Mouse (Mus musculus) heart, postnatal 0 days (tissue): ENCODE measurements around the gene Apopt1. TPM values are rescaled to one million over a fixed set of nuclear protein-coding genes. Genes with fewer than 3 reads are reported as not detected.

ENCODE experiments used
- ATAC-seq: fragments of 200-750 bp; cut with Nextera tagmentation; 2 replicates; pipeline ENCODE4 v1.8.0; 2017; ENCODE audit warnings: low read depth, moderate number of reproducible peaks, moderate library complexity; ENCODE audit not compliant: insufficient read depth
- DNase-seq: peaks from one replicate; pipeline ENCODE4 v3.0.0-alpha.2; 2016; ENCODE audit warnings: low spot score
- H3K27ac ChIP-seq: fragments of 300-500 bp; sonication (generic); 2 replicates; pipeline ENCODE4 v1.5.1; 2014; ENCODE audit warnings: low read depth, mild to moderate bottlenecking
- H3K27me3 ChIP-seq: fragments of 300-500 bp; sonication (generic); 2 replicates; pipeline ENCODE4 v1.6.1; 2014; ENCODE audit warnings: low read length, mixed read lengths; ENCODE audit not compliant: control insufficient read depth, insufficient read depth
- H3K36me3 ChIP-seq: fragments of 300-500 bp; sonication (generic); replicated peaks from 2 replicates; pipeline ENCODE4 v1.6.1; 2014; ENCODE audit warnings: low read length, mixed read lengths; ENCODE audit not compliant: control insufficient read depth, insufficient read depth
- H3K4me1 ChIP-seq: fragments of 300-500 bp; sonication (generic); 2 replicates; pipeline ENCODE4 v1.6.1; 2014; ENCODE audit warnings: antibody characterized with exemption; ENCODE audit not compliant: control insufficient read depth, insufficient read depth
- H3K4me2 ChIP-seq: fragments of 300-500 bp; sonication (generic); 2 replicates; pipeline ENCODE4 v1.6.1; 2014; ENCODE audit warnings: low read depth, mild to moderate bottlenecking, low read length, moderate library complexity
- H3K4me3 ChIP-seq: fragments of 300-500 bp; sonication (generic); 2 replicates; pipeline ENCODE4 v1.5.1; 2014; ENCODE audit warnings: low read depth, low read length
- H3K9ac ChIP-seq: fragments of 300-500 bp; sonication (generic); replicated peaks from 2 replicates; pipeline ENCODE4 v1.6.1; 2014; ENCODE audit warnings: low read depth, low read length, mixed read lengths
- H3K9me3 ChIP-seq: fragments of 300-500 bp; sonication (generic); replicated peaks from 2 replicates; pipeline ENCODE4 v1.6.1; 2016; ENCODE audit warnings: low read length; ENCODE audit not compliant: control insufficient read depth
- CTCF ChIP-seq: IDR thresholded peaks from 2 replicates; pipeline ENCODE4 v1.5.1; 2016; ENCODE audit warnings: antibody characterized with exemption, control low read depth, low read depth
- EP300 ChIP-seq: IDR thresholded peaks from 2 replicates; pipeline ENCODE4 v1.6.1; 2016; ENCODE audit warnings: antibody characterized with exemption, low read depth
- WGBS: fragments of 180-500 bp; shearing (Covaris S2); extraction: QIAGEN DNeasy Blood & Tissue Kit; methylation state at CpG from one replicate; pipeline ENCODE4 v1.1.7; 2014; 5-methylcytosine and 5-hydroxymethylcytosine counted together
- polyA plus RNA-seq: library from polyadenylated mRNA; unstranded; fragments of >200 nt; fragmentation: Nextera tagmentation; extraction: Ambion mirVana; gene quantifications from 2 replicates; pipeline ENCODE4 v1.2.1, GENCODE M21; 2015
- total RNA-seq: library from RNA; depleted of rRNA; stranded (reverse); fragments of >200 nt; gene quantifications from 2 replicates; pipeline ENCODE4 v1.2.3, GENCODE M21; 2014; ENCODE audit warnings: low replicate concordance

Apopt1 gene
- total and polyA plus RNA-seq, 2 experiments from 2014 or later = 18.5 to 58.9 TPM

DNA sequence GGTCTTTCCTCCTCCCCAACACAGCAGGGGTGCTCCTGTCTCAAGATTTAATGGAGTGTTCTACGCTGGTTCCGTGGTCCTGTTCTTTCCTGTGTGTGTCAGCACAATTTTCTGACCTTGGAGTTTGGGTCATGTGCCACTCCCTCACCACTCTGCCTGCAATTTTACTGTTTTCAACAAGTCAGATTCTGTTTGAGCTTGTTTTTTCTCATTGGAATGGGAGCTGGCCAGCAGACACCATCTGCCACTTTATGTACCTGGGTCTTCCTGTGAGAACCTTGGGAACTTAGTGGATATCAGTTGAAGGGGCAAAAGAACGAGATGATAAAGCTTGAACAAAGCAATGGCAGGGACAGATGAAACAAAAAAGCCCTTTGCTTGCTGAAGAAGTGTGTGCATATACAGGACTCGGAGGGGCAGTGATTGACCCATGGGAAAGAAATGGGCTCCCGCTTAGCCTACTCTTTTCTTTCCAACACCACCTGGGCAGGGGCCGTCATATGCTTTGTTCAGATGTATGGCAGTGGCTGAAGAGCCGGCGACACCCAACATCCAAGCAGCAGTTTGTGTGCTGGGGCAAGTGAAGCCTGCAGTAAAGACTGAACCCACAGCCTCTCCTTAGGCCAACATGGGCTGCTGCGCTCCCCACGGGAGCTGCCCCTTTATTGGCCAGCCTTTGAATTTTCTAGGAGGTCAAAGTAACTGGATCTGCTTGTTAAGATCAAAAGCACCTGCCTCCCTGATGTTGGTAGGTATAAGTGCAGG is 44.7 kb downstream of the Apopt1 start:
- Histone ChIP-seq H3K9ac (peak overlapping the region; percentile 90), H3K4me2 (peak overlapping the region; percentile 89), H3K4me3 (peak overlapping the region; percentile 84), H3K4me1 (peaks cover 20% of the 10 kb centered on the region), H3K27ac (peak overlapping the region; percentile 92), H3K9me3 (no peaks in the 10 kb centered on the region), H3K27me3 (no peaks in the 10 kb centered on the region), H3K36me3 (peaks cover 3% of the 10 kb centered on the region)
- 64% methylated on average over 10 of the region's 10 CpGs for WGBS
- TF ChIP-seq EP300 (no peak), CTCF (no peak)
- ATAC-seq = no peak
- no peak for DNase-seq

- Histone ChIP-seq H3K4me2 (peak within 1 kb of the TSS; percentile 89), H3K4me3 (peak within 1 kb of the TSS; percentile 84), H3K27me3 (no peaks in the 10 kb centered on the region), H3K4me1 (peaks cover 17% of the 10 kb centered on the region), H3K9ac (peak within 1 kb of the TSS; percentile 90), H3K27ac (peak within 1 kb of the TSS; percentile 92), H3K36me3 (peaks cover 7% of the 10 kb centered on the region), H3K9me3 (no peaks in the 10 kb centered on the region)
- 1% methylated on average over 64 of the region's 85 CpGs for WGBS
- ATAC-seq (peak; percentile 68), DNase-seq (no peak)
- no peak for TF ChIP-seq EP300
- no peak for TF ChIP-seq CTCF
These were observed 45.5 kb downstream of the Apopt1 start, which contains the start of gene Klc1 for GRCm38 (mm10) chr12:111758381-111759175. Gene Klc1 (plus strand): TSS chr12:111758849.

DNA sequence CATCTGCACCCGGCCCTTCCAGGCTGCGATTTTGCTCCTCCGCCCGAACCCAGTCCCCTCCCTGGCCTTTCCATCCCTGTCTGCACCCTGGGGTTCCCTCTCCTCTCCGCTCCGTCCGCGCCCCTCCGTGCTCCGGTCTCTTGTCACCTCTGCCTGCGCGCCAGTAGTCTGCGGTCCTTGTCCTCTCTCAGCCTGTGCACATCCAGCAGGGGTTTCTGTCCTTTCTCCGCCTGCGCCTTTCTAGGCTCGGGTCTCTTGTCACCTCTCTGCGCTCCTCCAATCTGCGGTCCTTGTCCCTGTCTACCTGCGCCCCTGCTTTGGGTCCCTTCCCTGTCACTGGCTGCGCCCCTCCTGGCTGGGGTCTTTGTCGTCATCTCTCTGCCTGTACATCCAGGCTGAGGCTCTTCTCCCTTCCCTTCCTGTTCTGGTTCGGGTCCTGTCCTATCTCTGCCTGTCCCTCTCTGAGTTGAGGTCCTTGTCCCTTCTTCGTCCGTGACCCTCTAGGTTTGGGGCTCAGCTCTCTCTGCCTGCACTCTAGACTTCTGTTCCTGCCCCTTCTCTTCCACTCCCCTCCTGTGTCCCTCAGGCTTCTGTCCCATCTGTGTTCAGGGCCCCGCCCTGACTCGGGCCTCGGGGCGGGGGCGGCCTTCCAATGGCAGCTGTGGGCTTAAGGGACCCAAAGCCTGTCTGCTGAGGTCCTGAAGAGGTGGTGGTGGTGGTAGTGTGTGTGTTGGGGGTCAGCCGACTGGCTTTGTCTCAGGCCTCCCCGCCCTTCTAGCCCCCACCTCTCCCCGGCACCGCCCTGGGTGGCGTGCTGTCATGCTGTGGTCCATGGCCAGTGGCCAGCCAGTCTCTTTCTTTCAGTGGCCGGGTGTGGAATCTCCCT is 46.4 kb downstream of the Apopt1 start:
- Histone ChIP-seq H3K9ac (peak overlapping the region; percentile 90), H3K27ac (peak overlapping the region; percentile 92), H3K9me3 (no peaks in the 10 kb centered on the region), H3K4me2 (peak overlapping the region; percentile 89), H3K27me3 (no peaks in the 10 kb centered on the region), H3K4me3 (peak overlapping the region; percentile 84), H3K36me3 (peaks cover 7% of the 10 kb centered on the region), H3K4me1 (peaks cover 17% of the 10 kb centered on the region)
- peak; percentile 78 for DNase-seq
- under 1% methylated on average over 35 of the region's 35 CpGs for WGBS
- TF ChIP-seq EP300 = no peak
- TF ChIP-seq CTCF = no peak
- peak; percentile 68 for ATAC-seq

DNA sequence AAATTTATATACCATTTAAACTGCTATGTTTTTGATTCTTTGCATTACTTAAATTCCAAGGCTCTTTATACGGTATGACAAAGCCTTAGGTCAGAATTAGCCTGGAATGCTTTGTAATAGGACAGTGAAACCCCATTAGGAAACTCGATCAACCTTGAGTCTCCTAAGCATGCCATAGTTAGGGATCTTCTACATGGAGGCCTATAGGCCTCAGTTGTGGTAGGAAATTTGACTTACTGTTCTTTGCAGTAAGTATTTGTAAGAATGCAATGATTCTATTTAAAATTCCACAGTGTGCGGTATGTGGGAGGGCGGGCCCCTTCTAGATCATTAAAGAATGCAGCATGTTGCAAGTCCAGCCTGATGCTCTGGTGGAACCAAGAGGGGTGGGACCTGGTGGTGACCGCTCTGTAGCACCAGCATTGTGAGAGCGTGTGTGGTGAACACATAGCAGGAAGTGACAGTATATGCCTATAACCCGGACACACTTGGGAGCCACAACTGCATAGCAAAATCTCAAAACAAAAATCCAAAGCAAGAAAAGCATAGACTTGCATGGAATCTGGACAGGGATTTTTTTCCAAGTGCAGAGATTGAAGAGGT is 47.3 kb downstream of the Apopt1 start:
- ATAC-seq = no peak
- WGBS = 42% methylated on average over 7 of the region's 7 CpGs

More for the DNA sequence above, 47.3 kb downstream of the Apopt1 start:
- no peak for DNase-seq
- Histone ChIP-seq H3K4me1 (peaks cover 17% of the 10 kb centered on the region), H3K4me2 (peak overlapping the region; percentile 89), H3K27ac (peak overlapping the region; percentile 92), H3K27me3 (no peaks in the 10 kb centered on the region), H3K36me3 (peaks cover 7% of the 10 kb centered on the region), H3K9me3 (no peaks in the 10 kb centered on the region), H3K9ac (0 out of 2 replicates have a peak overlapping the region, but pooled peaks have one; percentile 90), H3K4me3 (peak overlapping the region; percentile 84)
- TF ChIP-seq CTCF = no peak
- no peak for TF ChIP-seq EP300
